Mouse (Mus musculus) cerebellum, adult 2 months (tissue): ENCODE results near the gene Asb1.

Source experiments
- CTCF ChIP-seq: fragments of 200-500 bp; IDR thresholded peaks from 2 replicates; pipeline ENCODE4 v1.5.1; 2011; ENCODE audit warnings: low read depth, mild to moderate bottlenecking, control low read depth, low read length, moderate library complexity, borderline replicate concordance; ENCODE audit not compliant: insufficient read depth
- POLR2A ChIP-seq: fragments of 200-500 bp; IDR thresholded peaks from 2 replicates; pipeline ENCODE4 v1.6.1; 2011; ENCODE audit warnings: low read length, control low read depth, borderline replicate concordance; ENCODE audit not compliant: insufficient read depth

DNA sequence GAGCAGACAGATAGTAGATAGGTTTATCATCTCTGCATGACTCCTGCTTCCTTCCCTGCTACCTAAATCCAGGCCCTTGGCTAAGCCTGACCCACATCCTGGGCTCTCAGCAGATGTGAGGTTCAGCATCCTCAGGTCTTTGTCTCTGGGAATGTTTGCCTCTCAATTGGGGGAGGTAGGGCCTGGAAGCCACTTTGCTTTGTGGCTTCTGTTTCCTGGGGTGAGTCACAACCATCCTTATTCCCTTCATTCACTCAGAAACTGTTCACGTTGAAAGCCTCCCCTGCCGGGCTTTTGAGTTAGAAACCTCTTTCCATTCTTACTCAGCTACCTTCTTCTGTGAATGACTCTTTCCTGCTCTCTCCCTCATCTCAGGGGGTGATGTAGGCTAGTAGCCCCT, 47.6 kb upstream of the Asb1 start:
- TF ChIP-seq CTCF (no peak), POLR2A (no peak)
